Mouse (Mus musculus): ENCODE data around the gene Gpr162. TPM values are rescaled to one million over a fixed set of nuclear protein-coding genes. Genes with fewer than 3 reads are reported as not detected.

Gpr162 gene
- 0.92 and 0.98 TPM in 2 replicates for polyA plus RNA-seq (2014; fragmentation: Nextera tagmentation; extraction: Ambion mirVana)

GRCm38 (mm10) chr6:124863658-124864298 is at the start of gene Gpr162:
Gene Gpr162, minus strand, starts transcription at chr6:124863983.
- DNase-seq (ENCODE audit: low spot score) = peak; percentile 80
- H3K9me3 ChIP-seq (ENCODE audit: control insufficient read depth, low read length) = no peaks in the 10 kb centered on the region
- ATAC-seq (ENCODE audit: insufficient number of reproducible peaks, low FRiP score, low TSS enrichment, low read depth) = peak; percentile 37
- H3K27ac ChIP-seq (replicated peaks; ENCODE audit: low read depth, low read length) = 0 out of 2 replicates have a peak within 1 kb of the TSS, but pooled peaks have one; percentile 0
- H3K4me2 ChIP-seq (ENCODE audit: low read depth, severe bottlenecking) = peak within 1 kb of the TSS; percentile 88
- WGBS = 1% methylated on average over 38 of the region's 43 CpGs
- H3K36me3 ChIP-seq (ENCODE audit: control insufficient read depth, insufficient read depth, low read length) = no peaks in the 10 kb centered on the region
- H3K4me1 ChIP-seq (ENCODE audit: control insufficient read depth, insufficient read depth, low read length) = peaks cover 28% of the 10 kb centered on the region
- H3K9ac ChIP-seq (ENCODE audit: low read length) = peak within 1 kb of the TSS; percentile 60
- peaks cover 4% of the 10 kb centered on the region; the same call in 1 of the 2 replicates for H3K27me3 ChIP-seq (ENCODE audit: control insufficient read depth, insufficient read depth, low read length)
- H3K4me3 ChIP-seq (ENCODE audit: low read depth, low read length) = peak within 1 kb of the TSS; percentile 45

- WGBS = 76% methylated on average over 6 of the region's 6 CpGs
- no peak for DNase-seq (ENCODE audit: low spot score)
- H3K9me3 ChIP-seq (ENCODE audit: control insufficient read depth, low read length) = no peaks in the 10 kb centered on the region
- H3K4me1 ChIP-seq (ENCODE audit: control insufficient read depth, insufficient read depth, low read length) = peaks cover 24% of the 10 kb centered on the region
- no peak overlapping the region for H3K4me2 ChIP-seq (ENCODE audit: low read depth, severe bottlenecking)
- H3K27ac ChIP-seq (replicated peaks; ENCODE audit: low read depth, low read length) = no peak overlapping the region
- H3K4me3 ChIP-seq (ENCODE audit: low read depth, low read length) = no peak overlapping the region
- peaks cover 11% of the 10 kb centered on the region for H3K36me3 ChIP-seq (ENCODE audit: control insufficient read depth, insufficient read depth, low read length)
- no peak overlapping the region for H3K9ac ChIP-seq (ENCODE audit: low read length)
- H3K27me3 ChIP-seq (ENCODE audit: control insufficient read depth, insufficient read depth, low read length) = peaks cover 14% of the 10 kb centered on the region
- ATAC-seq (ENCODE audit: insufficient number of reproducible peaks, low FRiP score, low TSS enrichment, low read depth) = no peak
These were observed 49.4 kb upstream of the Gpr162 start for GRCm38 (mm10) chr6:124913214-124913613.

GRCm38 (mm10) chr6:124911533-124912218 is 47.9 kb upstream of the Gpr162 start, which contains the start of gene Lag3:
Gene Lag3, minus strand, starts transcription at chr6:124911705.
- no peak within 1 kb of the TSS for H3K27ac ChIP-seq (replicated peaks; ENCODE audit: low read depth, low read length)
- 0 out of 2 replicates have a peak within 1 kb of the TSS, but pooled peaks have one; percentile 1 for H3K4me3 ChIP-seq (ENCODE audit: low read depth, low read length)
- peaks cover 11% of the 10 kb centered on the region for H3K36me3 ChIP-seq (ENCODE audit: control insufficient read depth, insufficient read depth, low read length)
- DNase-seq (ENCODE audit: low spot score) (no peak), ATAC-seq (ENCODE audit: insufficient number of reproducible peaks, low FRiP score, low TSS enrichment, low read depth) (no peak)
- H3K27me3 ChIP-seq (ENCODE audit: control insufficient read depth, insufficient read depth, low read length) = peaks cover 14% of the 10 kb centered on the region
- H3K4me2 ChIP-seq (ENCODE audit: low read depth, severe bottlenecking) = no peak within 1 kb of the TSS
- no peaks in the 10 kb centered on the region for H3K9me3 ChIP-seq (ENCODE audit: control insufficient read depth, low read length)
- H3K9ac ChIP-seq (ENCODE audit: low read length) = no peak within 1 kb of the TSS
- WGBS = 15% methylated on average over 13 of the region's 13 CpGs
- H3K4me1 ChIP-seq (ENCODE audit: control insufficient read depth, insufficient read depth, low read length) = peaks cover 24% of the 10 kb centered on the region

- peaks cover 11% of the 10 kb centered on the region for H3K36me3 ChIP-seq (ENCODE audit: control insufficient read depth, insufficient read depth, low read length)
- H3K4me1 ChIP-seq (ENCODE audit: control insufficient read depth, insufficient read depth, low read length) = peaks cover 15% of the 10 kb centered on the region
- 2% methylated on average over 32 of the region's 32 CpGs for WGBS
- H3K9me3 ChIP-seq (ENCODE audit: control insufficient read depth, low read length) = no peaks in the 10 kb centered on the region
- ATAC-seq (ENCODE audit: insufficient number of reproducible peaks, low FRiP score, low TSS enrichment, low read depth) (peak; percentile 19), DNase-seq (ENCODE audit: low spot score) (peak; percentile 60)
- peak overlapping the region; percentile 45 for H3K4me2 ChIP-seq (ENCODE audit: low read depth, severe bottlenecking)
- H3K9ac ChIP-seq (ENCODE audit: low read length) = peak overlapping the region; percentile 62
- peak overlapping the region; percentile 15; the same call in 1 of the 2 replicates for H3K4me3 ChIP-seq (ENCODE audit: low read depth, low read length)
- peaks cover 14% of the 10 kb centered on the region for H3K27me3 ChIP-seq (ENCODE audit: control insufficient read depth, insufficient read depth, low read length)
- no peak overlapping the region for H3K27ac ChIP-seq (replicated peaks; ENCODE audit: low read depth, low read length)
These were observed 46.2 kb upstream of the Gpr162 start for GRCm38 (mm10) chr6:124910032-124910431.

GRCm38 (mm10) chr6:124907767-124908166 is 44.0 kb upstream of the Gpr162 start:
- no peak overlapping the region for H3K27ac ChIP-seq (replicated peaks; ENCODE audit: low read depth, low read length)

GRCm38 (mm10) chr6:124904991-124905860 is 41.4 kb upstream of the Gpr162 start:
- Histone ChIP-seq H3K9ac (ENCODE audit: low read length) (peak overlapping the region; percentile 88), H3K27ac (replicated peaks; ENCODE audit: low read depth, low read length) (peak overlapping the region; percentile 93), H3K4me3 (ENCODE audit: low read depth, low read length) (peak overlapping the region; percentile 35; the same call in 1 of the 2 replicates), H3K9me3 (ENCODE audit: control insufficient read depth, low read length) (no peaks in the 10 kb centered on the region), H3K36me3 (ENCODE audit: control insufficient read depth, insufficient read depth, low read length) (no peaks in the 10 kb centered on the region), H3K4me2 (ENCODE audit: low read depth, severe bottlenecking) (peak overlapping the region; percentile 78), H3K4me1 (ENCODE audit: control insufficient read depth, insufficient read depth, low read length) (peaks cover 15% of the 10 kb centered on the region), H3K27me3 (ENCODE audit: control insufficient read depth, insufficient read depth, low read length) (peaks cover 8% of the 10 kb centered on the region)
- WGBS = 30% methylated on average over 15 of the region's 16 CpGs
- no peak for ATAC-seq (ENCODE audit: insufficient number of reproducible peaks, low FRiP score, low TSS enrichment, low read depth)
- DNase-seq (ENCODE audit: low spot score) = no peak

More at GRCm38 (mm10) chr6:124907767-124908166, 44.0 kb upstream of the Gpr162 start:
- no peak overlapping the region for H3K4me2 ChIP-seq (ENCODE audit: low read depth, severe bottlenecking)
- 84% methylated on average over 1 of the region's 1 CpGs for WGBS
- no peak overlapping the region for H3K4me3 ChIP-seq (ENCODE audit: low read depth, low read length)
- peaks cover 14% of the 10 kb centered on the region for H3K27me3 ChIP-seq (ENCODE audit: control insufficient read depth, insufficient read depth, low read length)
- no peaks in the 10 kb centered on the region for H3K36me3 ChIP-seq (ENCODE audit: control insufficient read depth, insufficient read depth, low read length)
- peaks cover 15% of the 10 kb centered on the region for H3K4me1 ChIP-seq (ENCODE audit: control insufficient read depth, insufficient read depth, low read length)
- no peak overlapping the region for H3K9ac ChIP-seq (ENCODE audit: low read length)
- DNase-seq (ENCODE audit: low spot score) (no peak), ATAC-seq (ENCODE audit: insufficient number of reproducible peaks, low FRiP score, low TSS enrichment, low read depth) (no peak)
- H3K9me3 ChIP-seq (ENCODE audit: control insufficient read depth, low read length) = no peaks in the 10 kb centered on the region

GRCm38 (mm10) chr6:124904161-124904981 is 40.6 kb upstream of the Gpr162 start:
- H3K36me3 ChIP-seq (ENCODE audit: control insufficient read depth, insufficient read depth, low read length) = no peaks in the 10 kb centered on the region

More at GRCm38 (mm10) chr6:124904161-124904981, 40.6 kb upstream of the Gpr162 start:
- peaks cover 8% of the 10 kb centered on the region for H3K4me1 ChIP-seq (ENCODE audit: control insufficient read depth, insufficient read depth, low read length)
- no peaks in the 10 kb centered on the region for H3K9me3 ChIP-seq (ENCODE audit: control insufficient read depth, low read length)
- peak overlapping the region; percentile 93 for H3K27ac ChIP-seq (replicated peaks; ENCODE audit: low read depth, low read length)
- ATAC-seq (ENCODE audit: insufficient number of reproducible peaks, low FRiP score, low TSS enrichment, low read depth) (peak; percentile 70), DNase-seq (ENCODE audit: low spot score) (peak; percentile 78)
- peak overlapping the region; percentile 42 for H3K4me3 ChIP-seq (ENCODE audit: low read depth, low read length)
- peak overlapping the region; percentile 78 for H3K4me2 ChIP-seq (ENCODE audit: low read depth, severe bottlenecking)
- WGBS = 11% methylated on average over 21 of the region's 24 CpGs
- peaks cover 4% of the 10 kb centered on the region; the same call in 1 of the 2 replicates for H3K27me3 ChIP-seq (ENCODE audit: control insufficient read depth, insufficient read depth, low read length)
- peak overlapping the region; percentile 88 for H3K9ac ChIP-seq (ENCODE audit: low read length)
